Mouse (Mus musculus) lung, embryonic 14.5 days (tissue): ENCODE measurements around the gene Gldc. TPM values are rescaled to one million over a fixed set of nuclear protein-coding genes. Genes with fewer than 3 reads are reported as not detected.
A peak's percentile ranks its signal among the peaks of the same experiment; 100 is the strongest.

ENCODE experiments used
- ATAC-seq: fragments of 200-750 bp; cut with Nextera tagmentation; 2 replicates; pipeline ENCODE4 v1.8.0; 2017; ENCODE audit warnings: mild to moderate bottlenecking, moderate TSS enrichment, moderate library complexity; ENCODE audit not compliant: insufficient read depth
- DNase-seq: peaks from one replicate; pipeline ENCODE4 v3.0.0-alpha.2; 2015
- H3K27ac ChIP-seq: fragments of 300-500 bp; sonication (generic); 2 replicates; pipeline ENCODE4 v1.5.1; 2014; ENCODE audit warnings: low read depth, mild to moderate bottlenecking, moderate library complexity
- H3K27me3 ChIP-seq: fragments of 300-500 bp; sonication (generic); 2 replicates; pipeline ENCODE4 v1.6.1; 2014; ENCODE audit warnings: low read length, control low read depth; ENCODE audit not compliant: insufficient read depth
- H3K36me3 ChIP-seq: fragments of 300-500 bp; sonication (generic); 2 replicates; pipeline ENCODE4 v1.6.1; 2014; ENCODE audit warnings: control low read depth; ENCODE audit not compliant: insufficient read depth
- H3K4me1 ChIP-seq: fragments of 300-500 bp; sonication (generic); 2 replicates; pipeline ENCODE4 v1.6.1; 2014; ENCODE audit warnings: antibody characterized with exemption, control low read depth; ENCODE audit not compliant: insufficient read depth
- H3K4me2 ChIP-seq: fragments of 300-500 bp; sonication (generic); 2 replicates; pipeline ENCODE4 v1.6.1; 2014; ENCODE audit warnings: mild to moderate bottlenecking
- H3K4me3 ChIP-seq: fragments of 300-500 bp; sonication (generic); 2 replicates; pipeline ENCODE4 v1.5.1; 2014; ENCODE audit warnings: low read depth, low read length
- H3K9ac ChIP-seq: fragments of 300-500 bp; sonication (generic); 2 replicates; pipeline ENCODE4 v1.6.1; 2014
- H3K9me3 ChIP-seq: fragments of 300-500 bp; sonication (generic); 2 replicates; pipeline ENCODE4 v1.6.1; 2016; ENCODE audit warnings: low read depth, low read length, control low read depth
- CTCF ChIP-seq: IDR thresholded peaks from 2 replicates; pipeline ENCODE4 v1.5.1; 2016; ENCODE audit warnings: antibody characterized with exemption, low read depth
- WGBS: fragments of 180-500 bp; shearing (Covaris S2); extraction: QIAGEN DNeasy Blood & Tissue Kit; methylation state at CpG from one replicate; pipeline ENCODE4 v1.1.7; 2014; 5-methylcytosine and 5-hydroxymethylcytosine counted together
- polyA plus RNA-seq: library from polyadenylated mRNA; unstranded; fragments of >200 nt; fragmentation: Nextera tagmentation; extraction: Ambion mirVana; gene quantifications from 2 replicates; pipeline ENCODE4 v1.2.1, GENCODE M21; 2014

Gene Gldc
- polyA plus RNA-seq, 1 experiment from 2014 or later: 1.0 TPM

DNA sequence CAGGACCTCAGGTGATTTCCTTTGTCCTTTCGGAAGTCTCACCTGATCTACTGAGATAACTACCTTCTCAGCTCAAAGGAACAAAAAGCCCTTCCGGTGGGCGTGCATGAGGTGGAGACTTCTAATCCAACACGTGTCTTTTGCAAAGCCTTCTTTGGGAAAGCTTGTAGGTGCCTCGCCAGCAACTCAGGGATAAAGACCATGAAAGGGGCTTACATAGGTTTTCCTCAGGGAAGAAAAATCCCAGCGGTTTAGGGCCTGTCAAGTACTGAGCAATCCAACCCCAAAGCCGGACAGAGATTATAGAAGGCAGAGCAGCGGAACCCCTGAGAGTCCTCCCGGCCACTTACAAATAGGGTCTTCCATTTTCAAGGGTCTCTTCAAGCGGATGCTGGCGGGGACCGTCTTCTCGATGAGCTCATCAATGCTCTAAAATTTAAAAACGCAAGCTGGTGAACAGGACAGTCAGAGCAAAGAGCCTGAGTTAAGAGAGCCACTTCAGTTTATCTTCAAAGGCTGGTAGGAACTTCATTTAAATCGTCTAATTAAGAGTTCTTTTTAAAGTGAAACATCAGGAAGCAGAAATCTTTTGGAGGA, 1.1 kb downstream of the Gldc start:
- no peaks in the 10 kb centered on the region for H3K36me3 ChIP-seq
- peaks cover 30% of the 10 kb centered on the region for H3K27me3 ChIP-seq
- peak; percentile 3 for DNase-seq
- WGBS: 4% methylated on average over 15 of the region's 15 CpGs
- no peak for TF ChIP-seq CTCF
- no peak for ATAC-seq
- H3K27ac ChIP-seq: no peak overlapping the region
- peak overlapping the region; percentile 51 for H3K4me3 ChIP-seq
- no peak overlapping the region for H3K9ac ChIP-seq
- no peaks in the 10 kb centered on the region for H3K4me1 ChIP-seq
- peak overlapping the region; percentile 98 for H3K4me2 ChIP-seq
- 0 out of 2 replicates have a peak, but pooled peaks cover 4% of the 10 kb centered on the region for H3K9me3 ChIP-seq

DNA sequence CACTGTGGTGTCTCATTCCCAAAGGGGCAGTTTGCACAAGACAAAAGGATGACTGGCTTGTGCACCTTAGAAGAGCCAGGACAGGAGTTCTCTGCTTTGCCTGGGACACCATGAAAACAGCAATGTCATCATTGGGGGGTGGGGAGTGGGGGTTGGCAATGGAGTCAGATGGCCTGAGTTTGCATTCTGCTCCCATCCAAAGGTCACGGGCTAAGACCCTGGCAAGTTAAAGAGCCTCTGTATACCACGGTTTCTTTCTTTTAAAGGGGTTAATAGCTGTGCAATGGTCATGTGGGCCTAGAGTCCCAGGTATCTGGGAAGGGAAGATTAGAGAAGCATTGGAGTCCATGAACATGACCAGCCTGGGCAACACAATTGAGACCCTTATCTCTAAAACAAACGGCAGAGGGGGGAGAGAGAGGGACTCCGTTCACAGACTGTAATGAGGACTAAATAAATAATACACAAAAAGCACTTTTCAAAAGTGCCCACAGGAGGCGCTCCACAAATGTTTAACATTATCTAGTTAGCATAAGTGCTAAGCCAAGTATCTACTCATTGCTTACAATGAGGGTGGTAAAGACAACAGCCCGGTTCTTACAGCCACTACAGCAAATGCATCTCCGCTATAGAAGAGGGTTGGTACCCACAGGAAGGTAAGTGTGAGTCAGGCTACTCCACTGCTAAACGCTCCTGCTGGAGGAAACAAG, 3.7 kb downstream of the Gldc start:
- Histone ChIP-seq H3K27ac (no peak overlapping the region), H3K9me3 (no peaks in the 10 kb centered on the region), H3K4me2 (no peak overlapping the region), H3K36me3 (no peaks in the 10 kb centered on the region), H3K4me3 (no peak overlapping the region), H3K27me3 (peaks cover 30% of the 10 kb centered on the region), H3K4me1 (no peaks in the 10 kb centered on the region), H3K9ac (no peak overlapping the region)
- DNase-seq (no peak), ATAC-seq (no peak)
- WGBS: 66% methylated on average over 8 of the region's 8 CpGs
- no peak for TF ChIP-seq CTCF

DNA sequence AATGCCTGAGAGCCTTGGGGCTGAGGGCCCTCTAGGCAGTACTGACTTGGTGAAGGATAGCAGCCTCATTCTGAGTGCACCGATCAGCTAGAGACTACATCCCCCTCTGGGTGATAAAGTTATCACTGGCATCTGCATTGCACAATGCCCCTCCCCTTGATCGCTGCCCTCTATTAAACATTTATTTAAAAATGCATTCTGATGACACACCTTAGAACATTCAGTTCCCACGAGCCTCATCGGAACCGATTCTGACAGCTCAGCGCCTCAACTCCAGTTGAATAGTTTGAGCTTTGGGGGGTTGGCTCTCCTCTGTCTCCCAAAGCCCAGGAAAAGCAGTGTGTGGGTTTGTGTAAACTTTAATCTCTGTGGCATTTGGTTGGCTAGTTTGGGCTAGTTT, 4.9 kb downstream of the Gldc start:
- no peak overlapping the region for H3K4me3 ChIP-seq
- no peaks in the 10 kb centered on the region for H3K9me3 ChIP-seq
- peaks cover 20% of the 10 kb centered on the region for H3K27me3 ChIP-seq
- DNase-seq: no peak
- WGBS: 86% methylated on average over 6 of the region's 6 CpGs
- H3K36me3 ChIP-seq: no peaks in the 10 kb centered on the region
- ATAC-seq: no peak
- H3K9ac ChIP-seq: no peak overlapping the region
- no peaks in the 10 kb centered on the region for H3K4me1 ChIP-seq
- TF ChIP-seq CTCF: no peak
- H3K27ac ChIP-seq: no peak overlapping the region
- H3K4me2 ChIP-seq: no peak overlapping the region

DNA sequence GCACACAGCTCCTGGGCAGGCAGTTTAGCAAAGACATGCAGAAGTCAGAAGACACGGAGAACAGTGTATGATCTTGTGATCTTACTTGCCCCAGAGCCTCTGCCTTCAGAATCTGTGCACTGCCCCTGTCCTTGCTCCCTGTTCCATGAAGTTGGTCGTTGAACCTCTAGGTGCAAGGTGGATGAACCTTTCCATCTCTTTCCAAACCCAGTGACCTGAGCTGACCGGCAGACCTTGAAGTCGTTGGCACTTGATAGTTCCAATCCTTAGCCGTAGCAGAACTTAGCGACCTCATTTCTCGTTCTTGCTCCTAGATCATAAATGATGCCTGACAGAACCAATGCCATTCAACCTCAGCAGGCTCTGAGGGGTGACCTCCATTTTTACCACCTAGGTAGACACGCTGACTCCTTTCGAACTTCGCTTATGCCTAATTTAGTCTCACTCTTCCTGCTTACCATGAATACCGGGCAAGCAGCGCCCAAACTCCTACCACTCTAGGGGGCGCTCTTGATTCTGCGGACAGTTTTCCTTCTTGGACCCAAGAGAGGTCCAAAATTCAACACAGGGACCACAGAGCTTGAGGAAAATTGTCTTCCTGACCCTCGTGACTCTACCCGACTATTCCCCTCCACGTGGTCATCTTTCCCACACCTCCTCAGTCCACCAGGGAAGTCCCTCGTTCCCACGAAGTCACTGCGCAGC, 8.3 kb downstream of the Gldc start:
- Histone ChIP-seq H3K27me3 (no peaks in the 10 kb centered on the region), H3K4me3 (no peak overlapping the region), H3K4me2 (no peak overlapping the region), H3K9ac (no peak overlapping the region), H3K9me3 (no peaks in the 10 kb centered on the region), H3K27ac (no peak overlapping the region), H3K36me3 (no peaks in the 10 kb centered on the region), H3K4me1 (no peaks in the 10 kb centered on the region)
- TF ChIP-seq CTCF: no peak
- ATAC-seq: no peak
- WGBS: 88% methylated on average over 20 of the region's 20 CpGs
- DNase-seq: no peak

DNA sequence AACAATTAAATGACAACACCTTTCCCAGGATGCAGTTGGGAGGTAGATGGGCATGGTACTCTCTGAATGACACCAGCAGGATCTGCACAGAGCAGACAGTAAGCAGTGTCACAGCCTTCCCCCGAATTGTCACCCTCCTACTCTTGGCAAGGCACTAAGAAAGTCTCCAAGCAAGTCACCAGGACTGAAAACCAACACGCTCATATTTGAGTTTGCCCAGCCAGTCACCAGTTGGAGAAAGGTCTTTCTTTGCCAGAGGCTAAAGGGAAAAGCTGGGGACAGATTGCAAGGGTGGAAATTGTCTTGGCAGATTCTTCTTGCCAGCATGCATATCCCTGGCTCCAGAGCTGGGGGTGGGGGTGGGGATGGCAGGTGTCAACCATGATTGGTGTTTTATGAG, 11.0 kb downstream of the Gldc start:
- Histone ChIP-seq H3K4me2 (no peak overlapping the region), H3K4me1 (no peaks in the 10 kb centered on the region), H3K9ac (no peak overlapping the region), H3K36me3 (no peaks in the 10 kb centered on the region), H3K9me3 (no peaks in the 10 kb centered on the region), H3K27ac (no peak overlapping the region), H3K27me3 (no peaks in the 10 kb centered on the region), H3K4me3 (no peak overlapping the region)
- ATAC-seq: no peak
- no peak for DNase-seq
- TF ChIP-seq CTCF: no peak
- 64% methylated on average over 2 of the region's 2 CpGs for WGBS

DNA sequence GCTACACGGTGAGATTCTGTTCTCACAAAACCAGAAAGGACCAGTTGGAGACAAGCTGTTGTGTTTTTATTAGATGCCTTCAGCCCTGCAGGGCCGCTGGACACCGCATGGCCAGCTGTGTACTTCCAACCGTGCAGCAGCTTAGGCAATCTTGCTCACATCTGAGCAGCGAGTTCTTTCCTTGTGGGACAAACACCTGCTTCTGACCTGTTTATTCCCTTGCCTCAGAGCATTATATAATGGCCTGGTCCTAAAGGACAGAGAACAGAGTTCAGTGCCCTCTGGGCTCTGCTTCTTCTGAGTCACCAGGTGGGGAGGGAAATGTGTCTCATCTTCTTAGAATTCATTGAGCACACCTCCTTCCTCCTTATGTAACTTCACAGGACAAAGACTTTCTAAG, 12.4 kb downstream of the Gldc start:
- Histone ChIP-seq H3K9ac (no peak overlapping the region), H3K27ac (no peak overlapping the region), H3K36me3 (no peaks in the 10 kb centered on the region), H3K4me1 (no peaks in the 10 kb centered on the region), H3K27me3 (no peaks in the 10 kb centered on the region), H3K4me3 (no peak overlapping the region), H3K9me3 (no peaks in the 10 kb centered on the region), H3K4me2 (no peak overlapping the region)
- 71% methylated on average over 5 of the region's 5 CpGs for WGBS
- TF ChIP-seq CTCF: no peak
- no peak for DNase-seq
- ATAC-seq: no peak

DNA sequence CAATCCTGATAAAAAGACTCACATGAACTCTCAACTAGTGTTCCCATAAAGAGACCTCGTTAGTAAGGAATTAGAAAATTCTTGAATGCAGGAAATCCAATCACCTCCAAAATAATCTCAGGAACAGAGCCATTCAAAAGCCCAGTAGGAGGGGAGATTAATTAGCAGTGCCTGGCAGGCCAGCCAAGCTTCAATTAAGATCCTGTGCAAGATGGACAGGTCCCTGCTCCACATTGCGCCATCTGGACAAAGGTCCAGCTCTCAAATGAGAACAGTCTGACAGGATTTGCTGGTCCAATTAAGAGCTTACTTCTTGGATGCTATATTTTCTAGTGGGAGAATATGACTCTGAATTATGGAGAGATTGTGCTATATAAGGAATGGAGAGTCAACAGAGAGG, 15.2 kb downstream of the Gldc start:
- no peak overlapping the region for H3K4me3 ChIP-seq
- H3K9me3 ChIP-seq: no peaks in the 10 kb centered on the region
- H3K27me3 ChIP-seq: no peaks in the 10 kb centered on the region
- H3K4me2 ChIP-seq: no peak overlapping the region
- H3K27ac ChIP-seq: no peak overlapping the region
- no peak for TF ChIP-seq CTCF
- DNase-seq (no peak), ATAC-seq (no peak)
- no peak overlapping the region for H3K9ac ChIP-seq
- no peaks in the 10 kb centered on the region for H3K36me3 ChIP-seq
- no peaks in the 10 kb centered on the region for H3K4me1 ChIP-seq
- WGBS: 78% methylated on average over 2 of the region's 2 CpGs
